Mouse (Mus musculus): ENCODE results near the gene Mybpc2.

The Mybpc2 gene

DNA sequence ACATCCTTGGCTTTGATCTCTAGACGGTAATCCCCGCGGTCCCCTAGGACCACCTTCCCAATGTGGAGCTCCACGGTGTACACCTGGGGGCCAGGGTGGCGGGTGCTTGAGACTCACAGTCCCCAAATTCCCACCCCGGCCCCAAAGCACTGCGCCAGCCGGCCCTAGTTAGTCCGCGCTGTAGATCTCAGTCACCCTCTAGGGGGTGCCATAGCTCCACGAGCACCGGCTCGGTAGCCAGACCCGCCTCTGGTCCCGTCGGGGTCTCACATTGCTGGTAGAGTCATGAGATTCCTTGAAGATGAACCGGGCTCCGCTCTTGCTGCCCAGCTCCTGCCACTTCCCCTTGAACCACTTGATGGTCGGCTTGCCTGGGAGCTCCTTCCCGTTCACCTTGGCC, 2.7 kb downstream of the Mybpc2 start:
- DNase-seq, result peak; percentile 88

DNA sequence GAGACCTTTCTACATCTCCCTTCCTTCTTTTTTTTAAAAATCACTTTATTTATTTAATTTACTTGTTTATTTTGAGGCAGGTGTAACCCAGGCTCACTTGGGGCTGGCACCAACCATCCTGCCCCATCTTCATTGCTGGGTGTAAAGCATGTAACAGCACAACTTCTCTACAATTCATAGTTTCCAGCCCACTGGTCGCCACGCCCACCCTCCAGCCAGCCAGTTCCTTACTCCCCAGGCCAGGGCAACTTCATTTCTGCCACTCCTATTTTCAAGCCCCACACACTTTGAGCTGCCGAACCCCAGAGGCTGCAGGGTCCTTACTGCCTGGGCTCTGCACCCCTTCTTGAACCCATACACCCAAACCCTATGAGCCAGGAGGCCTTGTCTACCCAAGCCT, 3.5 kb downstream of the Mybpc2 start:
- no peak for DNase-seq

DNA sequence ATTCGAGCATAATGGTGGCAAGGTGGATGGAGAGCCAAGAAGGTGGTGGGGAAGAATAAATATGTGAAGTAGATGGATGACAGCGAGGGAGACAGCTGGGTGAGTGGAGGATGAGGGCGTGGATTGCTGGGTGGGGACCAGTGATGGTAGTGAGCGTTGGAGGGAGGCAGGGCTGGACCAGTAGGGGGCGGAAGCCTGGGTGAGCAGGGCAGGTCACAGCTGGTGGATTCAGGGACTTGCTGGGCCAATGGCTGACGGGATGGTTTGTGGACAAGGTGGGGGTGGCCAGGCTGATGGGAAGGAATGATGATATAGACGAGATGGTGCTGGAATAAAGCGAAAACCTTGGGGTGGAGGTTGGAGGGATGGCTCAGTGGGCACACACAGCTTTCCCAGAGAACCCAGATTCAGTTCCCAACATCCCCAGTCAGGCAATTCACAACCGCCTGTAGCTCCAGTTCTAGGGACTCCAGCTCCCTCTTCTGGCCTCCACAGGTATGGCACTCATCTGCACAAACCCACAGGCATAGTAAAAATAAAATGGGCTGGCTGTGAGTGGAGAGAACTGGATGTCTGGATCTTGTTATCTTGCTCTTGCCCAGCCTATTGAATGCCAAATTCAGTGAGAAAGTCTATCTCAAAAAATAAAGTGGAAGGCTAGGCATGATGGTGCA, 5.1 kb downstream of the Mybpc2 start:
- DNase-seq, result no peak

DNA sequence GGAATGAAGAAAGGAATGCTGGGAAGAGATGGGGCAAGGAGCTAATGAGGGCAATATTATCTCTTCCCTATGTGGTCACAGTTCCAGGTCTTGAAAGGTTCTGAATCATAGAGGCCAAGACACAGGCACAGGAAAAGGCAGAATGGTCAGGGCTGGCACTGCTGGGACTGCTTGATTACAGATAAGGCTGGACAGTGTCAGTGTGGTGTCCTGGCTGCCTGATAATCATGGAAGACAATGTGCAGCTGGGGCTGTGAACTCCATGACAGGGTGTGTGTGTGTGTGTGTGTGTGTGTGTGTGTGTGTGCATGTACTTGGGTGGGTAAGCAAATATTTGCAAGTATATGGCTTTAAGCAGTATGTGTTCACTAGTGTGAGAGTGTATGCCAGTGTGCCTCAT, 17.0 kb downstream of the Mybpc2 start:
- no peak for DNase-seq

DNA sequence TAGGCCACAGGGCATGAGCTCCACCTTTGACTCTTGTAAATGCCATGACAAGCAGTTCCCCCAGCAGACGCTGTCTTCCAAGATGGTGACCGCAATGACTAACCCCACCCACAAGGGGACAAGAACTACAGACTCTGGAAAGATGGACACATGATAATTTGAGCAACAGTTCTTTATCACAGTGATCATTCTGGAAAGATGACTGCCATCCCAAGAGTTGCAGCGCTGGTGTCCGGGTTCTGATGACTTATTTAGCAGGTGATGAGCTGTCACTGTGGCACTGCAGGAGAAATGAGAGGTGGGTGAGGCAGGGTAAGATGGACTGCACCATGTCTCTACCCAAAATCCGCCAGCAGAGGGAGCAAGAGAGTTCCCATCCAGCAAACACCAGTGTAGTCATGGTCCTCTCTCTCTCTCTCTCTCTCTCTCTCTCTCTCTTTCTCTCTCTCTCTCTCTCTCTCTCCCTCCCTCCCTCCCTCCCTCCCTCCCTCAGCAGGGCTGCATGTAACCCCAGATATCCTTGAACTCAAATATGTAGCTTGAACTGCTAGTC, 22.8 kb downstream of the Mybpc2 start:
- peak; percentile 82 for DNase-seq

DNA sequence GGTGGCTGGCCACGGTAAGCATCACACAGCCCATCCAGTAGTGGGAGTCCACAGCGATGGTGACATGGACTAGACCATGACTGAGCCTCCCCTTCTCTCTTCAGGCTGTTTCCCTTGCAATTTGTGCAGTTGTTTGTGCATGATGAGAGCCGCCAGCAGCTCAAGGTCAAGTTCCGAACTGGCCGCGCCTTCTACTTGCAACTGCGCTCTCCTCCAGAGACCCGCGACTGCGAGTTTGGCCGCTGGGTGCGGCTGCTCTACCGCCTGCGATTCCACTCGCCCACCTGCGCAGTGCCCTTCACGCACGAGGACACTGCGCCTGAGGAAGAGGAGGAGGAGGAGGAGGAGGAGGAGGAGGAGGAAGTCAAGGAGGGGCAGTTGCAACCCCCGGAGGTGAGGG, 24.4 kb downstream of the Mybpc2 start:
- DNase-seq, result no peak

DNA sequence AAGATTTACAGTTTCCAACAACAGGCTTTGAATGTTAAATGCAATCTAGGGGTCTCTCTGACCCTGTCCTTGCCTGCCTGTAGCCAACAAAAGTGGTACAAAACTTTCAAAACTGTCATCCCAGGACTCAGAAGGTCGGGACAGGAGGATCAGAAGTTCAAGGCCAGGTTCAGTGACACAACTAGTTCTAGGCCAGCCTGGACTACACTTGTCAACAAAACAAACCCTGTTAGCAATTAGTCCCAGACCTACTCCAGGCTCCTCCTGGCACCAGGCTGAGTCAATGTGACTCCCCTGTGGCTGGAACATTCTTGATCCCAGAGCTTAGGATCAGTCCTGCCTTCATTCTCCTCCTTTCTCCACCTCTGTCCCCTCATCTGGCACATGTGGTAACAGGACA, 25.5 kb downstream of the Mybpc2 start:
- DNase-seq, result no peak

DNA sequence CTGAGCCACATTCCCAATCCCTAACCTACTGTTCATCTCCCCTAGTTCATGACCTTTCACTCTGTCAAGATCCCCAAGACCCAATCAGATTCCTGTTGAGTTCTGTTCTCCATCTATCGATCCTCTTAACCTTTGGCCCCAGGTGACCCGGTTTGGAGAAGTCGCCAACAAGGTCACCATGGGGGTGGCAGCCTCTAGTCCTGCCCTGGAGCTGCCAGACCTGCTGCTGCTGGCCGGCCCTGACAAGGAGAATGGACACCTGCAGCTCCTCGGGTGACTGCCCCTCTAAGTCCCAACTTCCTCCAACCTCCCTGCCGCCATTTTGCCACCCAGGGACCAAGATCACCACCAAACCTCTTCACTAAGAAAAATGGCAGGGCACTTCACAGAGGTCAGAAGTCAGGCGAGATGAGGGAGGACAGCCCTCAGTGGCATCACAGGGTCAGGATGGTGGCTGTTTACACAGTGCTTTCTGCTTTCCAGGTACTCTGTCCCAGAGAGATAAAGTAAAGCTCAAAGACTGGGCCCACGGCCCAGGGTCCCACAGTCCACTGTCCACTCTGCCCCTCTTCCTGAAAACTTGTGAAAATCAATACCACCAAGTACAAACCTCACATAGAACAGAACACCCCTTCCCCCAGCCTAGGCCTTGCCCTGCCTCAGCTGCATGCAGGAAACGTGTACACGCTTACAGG, 26.9 kb downstream of the Mybpc2 start:
- no peak for DNase-seq

DNA sequence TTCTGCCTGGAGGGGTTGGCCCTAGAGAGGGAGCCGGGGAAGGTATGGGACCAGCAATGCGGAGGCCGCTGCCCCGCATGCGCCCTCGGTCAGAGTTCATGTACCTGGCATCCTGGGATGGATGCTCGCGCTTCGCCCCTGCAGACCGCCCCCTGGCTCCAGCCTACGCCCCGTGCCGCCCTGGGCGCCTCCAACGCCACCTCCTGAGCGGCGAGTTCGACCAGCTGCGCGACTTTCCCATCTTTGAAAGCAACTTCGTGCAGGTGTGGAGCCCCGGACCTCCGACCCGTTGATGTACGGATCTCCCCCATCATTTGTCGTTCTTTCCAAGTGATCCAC, 27.7 kb downstream of the Mybpc2 start:
- no peak for DNase-seq

DNA sequence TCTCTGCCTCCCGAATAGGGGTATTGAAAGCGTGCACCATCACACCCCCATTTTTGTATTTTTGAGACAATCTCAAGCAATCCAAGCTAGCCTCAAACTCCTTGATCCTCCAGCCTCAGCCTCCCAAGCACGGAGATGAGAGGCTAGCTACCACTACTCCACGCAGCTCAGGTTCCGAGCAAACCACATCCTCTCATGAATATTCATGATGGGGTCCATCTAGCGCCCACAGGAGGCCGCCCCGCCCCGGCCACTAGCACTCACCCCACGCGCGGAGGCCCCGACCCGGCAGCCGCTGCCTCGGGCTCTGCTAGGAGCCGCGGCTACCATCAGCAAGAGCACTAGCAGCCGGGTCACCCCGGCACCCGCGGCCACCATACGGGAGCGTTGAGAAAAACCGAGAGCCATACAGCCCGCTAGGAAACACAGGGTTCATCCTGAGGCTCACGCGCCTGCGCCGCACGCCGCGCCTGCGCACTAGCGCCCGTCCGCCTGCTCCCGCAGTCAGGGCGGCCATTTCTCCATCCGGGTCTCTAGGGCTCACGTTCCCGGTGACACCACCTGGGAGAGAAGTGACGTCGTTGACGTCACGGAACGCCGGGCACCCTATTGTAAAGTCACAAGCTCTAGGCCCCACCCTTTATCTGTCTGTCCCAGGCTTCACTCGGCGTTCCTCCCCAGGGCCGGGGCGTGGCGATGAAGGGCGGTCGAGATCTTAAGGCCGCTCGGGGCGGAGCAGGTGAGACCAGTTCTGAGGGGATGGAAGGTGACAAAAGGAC, 28.3 kb downstream of the Mybpc2 start, which contains the start of the genes Emc10 and Fam71e1:
Gene Emc10 (minus strand): TSS at position 538 of the 779 bp plus-strand sequence.
Gene Fam71e1 (plus strand): TSS at position 590 of the 779 bp plus-strand sequence.
- peak; percentile 99 for DNase-seq

DNA sequence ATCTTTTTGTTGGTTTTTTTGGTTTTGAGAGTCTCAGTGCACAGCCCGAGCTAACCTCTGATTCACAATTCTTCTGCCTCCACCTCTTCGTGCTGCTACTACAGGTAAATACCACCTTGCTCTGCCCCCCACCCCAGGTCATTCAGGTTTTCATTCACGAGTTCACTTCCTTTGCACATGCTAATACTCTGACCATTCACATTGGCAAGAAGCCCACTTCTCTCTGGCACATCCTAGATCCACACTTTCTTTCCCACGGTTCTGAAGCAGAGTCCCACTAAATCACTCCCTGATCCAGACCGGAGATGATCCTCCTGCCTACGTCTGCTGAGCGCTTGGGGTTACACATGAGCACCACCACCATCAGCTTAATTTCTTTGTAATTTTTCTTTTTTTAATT, 29.4 kb downstream of the Mybpc2 start:
- DNase-seq, result no peak

DNA sequence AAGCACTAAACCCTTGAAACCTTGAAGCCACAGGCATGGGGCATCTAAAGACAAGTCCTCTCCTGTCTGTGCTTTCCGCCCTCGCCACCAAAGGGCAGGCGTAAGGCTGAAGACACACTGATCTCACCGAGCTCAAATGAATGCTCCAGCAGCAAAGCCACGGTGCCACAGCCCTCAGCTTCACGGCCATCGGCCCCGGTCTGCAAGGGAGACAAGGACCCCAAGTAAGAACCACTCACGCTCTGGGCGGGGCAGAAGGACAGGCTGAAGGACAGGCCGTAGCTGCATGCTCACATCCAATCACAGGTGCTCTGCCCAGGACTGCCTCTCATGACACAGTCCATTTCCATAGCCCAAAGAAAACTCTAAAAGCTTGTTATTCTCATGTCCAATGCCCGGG, 29.8 kb downstream of the Mybpc2 start:
- DNase-seq, result no peak

DNA sequence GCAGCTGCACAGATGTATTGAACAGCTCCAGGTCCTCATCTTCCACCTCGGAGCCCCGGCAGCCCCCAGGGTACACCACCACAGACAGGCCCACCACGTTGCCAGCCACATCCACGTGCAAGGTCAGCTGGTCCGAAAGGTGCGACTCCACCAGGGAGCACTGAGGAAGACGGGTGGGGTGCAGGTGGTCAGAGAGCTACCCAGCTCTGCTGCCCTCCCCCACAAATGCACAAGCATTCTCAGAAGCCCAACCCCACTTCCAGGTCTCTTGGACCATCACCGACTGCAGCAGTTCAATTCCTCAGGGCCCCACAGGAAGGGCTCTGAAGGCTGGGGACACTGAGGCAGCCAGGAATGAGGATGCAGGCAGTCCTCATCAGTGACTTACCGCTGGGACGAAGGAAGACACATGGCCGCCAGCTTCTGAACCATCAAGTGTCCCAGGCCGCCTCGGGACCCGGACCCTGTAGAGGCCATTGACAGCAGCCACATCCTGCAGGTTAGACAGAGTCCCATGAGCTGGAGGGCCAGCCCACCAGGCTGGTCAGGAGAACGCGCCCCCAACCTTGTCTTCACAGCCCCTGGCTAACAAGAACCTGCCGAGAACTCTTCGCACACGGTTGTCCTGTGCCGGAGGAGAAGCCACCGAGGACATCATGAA, 32.2 kb downstream of the Mybpc2 start:
- no peak for DNase-seq

DNA sequence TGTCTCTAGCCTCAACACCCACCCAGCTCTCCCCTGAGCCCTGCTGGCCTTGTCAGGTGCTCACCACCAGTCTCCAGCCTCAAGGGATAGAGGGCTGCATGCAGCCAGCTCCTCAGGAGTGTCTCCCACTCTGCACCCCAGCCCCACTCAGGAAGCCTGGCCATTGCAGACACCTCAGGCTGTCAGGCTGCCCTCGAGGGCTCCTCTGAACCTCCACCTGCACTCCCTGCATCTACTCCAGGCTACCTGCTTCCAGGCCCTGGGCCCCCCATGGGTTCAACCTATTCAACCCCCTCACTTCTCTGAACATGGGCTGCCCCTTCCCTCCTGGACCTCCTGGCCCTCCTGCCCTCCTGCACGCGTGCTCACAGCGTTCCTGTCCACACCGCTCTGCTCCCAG, 33.1 kb downstream of the Mybpc2 start:
- no peak for DNase-seq

DNA sequence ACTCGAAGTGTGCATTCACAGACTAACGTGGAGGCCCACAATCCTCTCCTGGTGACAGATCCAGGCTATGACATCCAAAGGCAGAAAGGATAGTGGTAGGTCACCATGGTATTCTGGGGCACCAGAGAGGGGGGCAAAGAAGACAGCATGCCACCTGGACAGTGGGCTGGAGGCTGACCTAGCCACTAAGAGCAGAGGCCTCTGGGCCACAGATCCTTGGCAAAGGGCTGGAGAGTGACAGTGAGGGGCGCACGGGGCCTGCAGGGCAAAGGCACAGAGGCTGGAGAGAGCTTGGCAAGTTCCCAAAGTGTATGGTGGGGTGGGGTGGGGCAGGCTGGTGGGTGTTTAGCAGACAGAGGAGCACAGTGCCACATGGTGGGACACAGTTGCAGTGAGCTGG, 34.2 kb downstream of the Mybpc2 start:
- no peak for DNase-seq

DNA sequence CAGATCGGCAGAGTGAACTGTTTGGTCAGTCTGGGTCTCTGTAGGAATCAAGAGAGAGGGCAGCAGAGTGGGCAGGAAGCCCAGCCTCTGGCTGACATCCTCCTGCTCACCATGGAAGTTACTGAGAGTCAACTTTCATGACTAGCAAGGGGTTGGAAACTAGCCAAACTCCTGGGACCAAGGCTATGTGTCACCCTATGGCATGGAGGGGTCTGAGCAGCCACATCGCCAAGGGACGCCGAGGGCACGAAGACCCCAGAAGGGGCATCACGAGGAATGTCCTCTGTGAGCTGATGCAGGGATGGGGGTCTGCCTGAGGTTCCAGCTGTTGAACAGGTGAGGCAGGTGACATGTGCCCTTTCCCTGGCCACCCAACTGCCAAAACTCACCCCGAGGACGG, 35.9 kb downstream of the Mybpc2 start:
- DNase-seq, result no peak

DNA sequence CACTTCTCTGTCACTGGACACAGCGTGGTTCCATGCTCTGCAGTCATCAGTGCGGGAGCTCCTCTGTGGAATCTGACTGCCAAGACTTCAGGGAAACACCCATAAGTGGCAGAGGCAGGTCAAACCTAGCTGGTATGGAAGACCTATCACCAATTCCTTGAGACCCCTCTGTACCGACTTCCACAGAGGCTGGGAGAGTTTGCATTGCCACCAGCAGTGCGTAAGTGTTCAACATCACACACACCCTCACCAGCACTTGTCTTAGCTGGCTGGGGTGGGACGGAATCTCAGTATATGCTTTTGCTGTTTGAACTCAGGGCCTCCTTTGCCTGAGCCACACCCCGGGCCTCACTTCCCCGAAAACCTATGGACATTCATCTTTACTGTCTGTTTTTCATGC, 36.5 kb downstream of the Mybpc2 start:
- DNase-seq, result no peak

DNA sequence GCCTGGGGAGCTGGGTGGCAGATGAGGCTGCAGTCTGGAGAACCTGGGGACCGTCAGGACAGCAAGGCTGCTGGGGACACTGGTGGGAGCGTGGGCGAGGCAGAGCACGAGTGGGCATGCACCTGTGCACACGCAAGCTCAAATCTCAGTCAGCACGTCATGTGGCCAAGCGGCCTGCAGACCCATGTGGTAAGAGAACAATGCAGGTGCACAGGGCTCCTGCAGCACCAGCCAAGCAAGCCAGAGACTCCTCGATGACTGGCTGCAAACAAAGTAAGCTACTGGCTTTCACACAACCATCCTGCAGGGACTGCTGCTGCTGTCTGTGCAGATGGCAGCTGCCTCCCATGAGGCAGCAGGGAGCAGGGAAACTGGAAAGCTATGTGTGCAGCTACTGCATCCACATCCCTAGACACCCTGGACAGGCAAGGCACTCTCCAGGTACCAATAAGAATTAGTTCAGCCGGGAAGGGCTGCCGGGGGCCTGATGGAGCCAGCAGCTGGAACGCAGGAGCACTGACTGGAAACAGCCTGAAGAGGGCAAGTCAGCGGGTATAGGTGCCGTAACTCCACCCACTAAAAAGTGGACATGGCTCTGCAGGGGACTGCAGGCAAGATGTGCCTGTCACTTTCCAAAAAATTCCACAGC, 37.4 kb downstream of the Mybpc2 start:
- DNase-seq, result no peak

DNA sequence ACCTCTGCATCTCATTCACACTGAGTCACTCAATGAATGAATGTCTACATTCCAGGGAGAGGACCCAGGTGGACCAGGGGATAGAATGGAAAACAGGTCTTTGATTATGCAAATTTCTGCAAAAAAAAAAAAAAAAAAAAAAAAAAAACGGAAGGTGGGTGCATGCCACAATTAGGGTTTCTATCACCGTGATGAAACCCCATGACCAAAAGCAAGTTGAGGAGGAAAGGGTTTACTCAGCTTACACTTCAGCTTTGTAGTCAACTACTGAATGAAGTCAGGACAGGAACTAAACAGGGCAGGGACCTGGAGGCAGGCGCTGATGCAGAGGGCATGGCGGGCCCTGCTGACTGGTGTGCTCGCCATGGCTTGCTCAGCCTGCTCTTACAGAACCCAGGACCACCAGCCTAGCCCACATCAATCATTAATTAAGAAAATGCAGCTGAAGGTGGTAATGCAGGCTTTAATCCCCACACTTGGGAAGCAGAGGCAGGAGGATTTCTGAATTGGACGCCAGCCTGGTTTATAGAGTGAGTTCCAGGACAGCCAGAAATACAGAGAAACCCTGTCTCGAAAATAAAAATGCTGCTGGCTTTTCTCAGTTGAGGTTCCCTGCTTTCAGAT, 38.8 kb downstream of the Mybpc2 start:
- DNase-seq, result no peak

DNA sequence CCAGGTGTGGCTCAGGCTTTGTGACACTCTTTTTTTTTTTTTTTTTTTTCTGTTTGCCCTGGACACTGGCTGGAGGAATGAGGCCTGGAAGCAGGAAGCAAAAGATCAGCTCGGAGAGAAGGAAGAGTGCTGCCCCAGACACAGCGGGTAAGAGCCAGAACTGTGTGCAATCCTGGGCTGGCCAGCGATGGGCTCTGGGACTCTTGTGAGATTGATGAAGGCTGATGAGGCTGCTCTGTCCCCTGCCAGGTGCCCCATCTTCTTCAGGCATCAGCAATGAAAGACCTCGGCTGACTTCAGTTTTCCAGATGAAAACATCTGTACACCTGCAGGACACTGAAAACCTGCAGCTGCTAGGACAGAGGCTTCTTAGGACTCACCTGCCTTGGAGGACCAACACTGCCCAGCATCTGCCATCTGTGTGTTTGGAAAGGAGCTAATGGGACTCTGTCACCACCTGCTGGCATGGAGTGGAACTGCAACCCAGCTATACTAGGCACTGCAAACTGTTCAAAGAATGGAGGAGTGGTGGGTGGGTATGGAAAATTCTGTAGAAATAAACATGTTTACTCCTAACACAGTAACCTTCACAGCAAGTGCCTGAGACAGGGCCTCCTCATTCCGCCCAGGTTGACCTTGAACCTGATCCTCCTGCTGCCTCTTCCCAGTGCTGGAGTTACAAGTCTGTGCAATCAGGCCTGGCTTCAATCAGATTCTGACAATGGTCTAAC, 39.5 kb downstream of the Mybpc2 start:
- DNase-seq, result peak; percentile 74

DNA sequence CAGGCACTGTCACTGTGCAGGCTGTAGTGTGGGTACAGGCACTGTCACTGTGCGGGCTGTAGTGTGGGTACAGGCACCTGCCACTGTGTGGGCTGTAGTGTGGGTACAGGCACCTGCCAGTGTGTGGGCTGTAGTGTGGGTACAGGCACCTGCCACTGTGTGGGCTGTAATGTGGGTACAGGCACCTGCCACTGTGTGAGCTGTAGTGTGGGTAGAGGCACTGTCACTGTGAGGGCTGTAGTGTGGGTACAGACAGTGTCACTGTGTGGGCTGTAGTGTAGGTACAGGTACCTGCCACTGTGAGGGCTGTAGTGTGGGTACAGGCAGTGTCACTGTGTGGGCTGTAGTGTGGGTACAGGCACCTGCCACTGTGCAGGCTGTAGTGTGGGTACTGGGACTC, 40.3 kb downstream of the Mybpc2 start:
- DNase-seq, result no peak

Data from thymus, postnatal 14 days (tissue).